Mouse (Mus musculus) liver, postnatal 0 days (tissue): ENCODE data around the gene H3f3b.

Experiments
- CTCF ChIP-seq: sonication (generic); IDR thresholded peaks from 2 replicates; pipeline ENCODE4 v1.5.1; 2016; ENCODE audit warnings: antibody characterized with exemption, low read depth
- EP300 ChIP-seq: IDR thresholded peaks from 2 replicates; pipeline ENCODE4 v1.6.1; 2016; ENCODE audit warnings: antibody characterized with exemption, low read depth, mild to moderate bottlenecking

DNA sequence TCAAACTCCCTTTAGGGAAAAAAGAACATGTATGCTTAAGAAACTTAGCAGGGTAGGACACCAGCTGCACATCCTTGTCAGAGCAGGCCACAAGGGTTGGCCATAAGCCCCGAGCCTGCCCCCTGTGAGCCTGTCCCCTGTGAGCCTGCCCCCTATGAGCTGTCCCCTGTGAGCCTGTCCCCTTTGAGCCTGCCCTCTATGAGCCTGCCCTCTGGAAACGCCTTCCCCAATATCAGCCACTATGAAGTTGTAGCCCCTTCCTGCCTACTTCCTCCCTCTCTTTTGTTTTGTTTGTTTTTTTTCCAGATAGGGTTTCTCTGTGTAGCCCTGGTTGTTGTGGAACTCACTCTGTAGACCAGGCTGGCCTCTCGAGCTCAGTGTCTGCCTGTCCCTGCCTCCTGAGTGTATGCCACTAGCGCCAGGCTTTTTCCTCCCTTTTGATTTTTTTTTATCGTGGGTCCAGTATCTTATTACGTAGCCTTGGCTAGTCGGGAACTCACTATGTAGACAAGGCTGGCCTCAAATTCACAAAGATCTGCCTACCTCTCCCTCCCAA is 46.8 kb upstream of the H3f3b start:
- TF ChIP-seq CTCF (no peak), EP300 (no peak)
